Mouse (Mus musculus) C2C12 (cell line): ENCODE measurements around the gene Samm50.

ENCODE experiments used
- CTCF ChIP-seq: IDR thresholded peaks from one replicate; pipeline ENCODE4 v1.5.1; 2011; ENCODE audit not compliant: control insufficient read depth, insufficient read depth, insufficient read length
- MAX ChIP-seq: IDR thresholded peaks from one replicate; pipeline ENCODE4 v1.6.1; 2011; ENCODE audit warnings: mild to moderate bottlenecking, control low read depth
- MYOD1 ChIP-seq: IDR thresholded peaks from one replicate; pipeline ENCODE4 v1.6.1; 2011; ENCODE audit warnings: low read depth; ENCODE audit not compliant: control insufficient read depth, insufficient read length
- USF1 ChIP-seq: IDR thresholded peaks from one replicate; pipeline ENCODE4 v1.6.1; 2011; ENCODE audit warnings: low read depth, mild to moderate bottlenecking, control low read depth, moderate library complexity

DNA sequence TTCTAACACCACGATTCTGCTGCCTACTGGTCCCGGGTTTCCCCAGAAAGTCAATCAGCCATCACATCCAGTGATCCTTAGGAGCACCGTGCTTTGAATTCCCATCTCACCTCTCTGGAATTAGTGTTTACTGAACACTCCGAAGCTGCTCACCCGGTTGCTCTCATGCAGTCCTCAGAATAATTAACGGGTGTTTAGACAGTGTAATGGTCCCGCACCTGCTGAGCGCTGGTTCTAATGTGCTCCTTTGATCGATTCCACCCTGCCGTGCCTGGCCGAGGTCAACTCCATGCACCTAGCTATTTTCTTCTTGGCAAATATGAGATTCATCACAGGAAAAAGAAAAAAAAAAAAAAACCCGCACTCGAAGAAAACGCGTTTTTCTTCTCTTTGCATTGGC lies 46.5 kb downstream of the Samm50 start:
- TF ChIP-seq CTCF (no peak), MYOD1 (no peak), USF1 (no peak), MAX (no peak)
